Mouse (Mus musculus) kidney, embryonic 15.5 days (tissue): ENCODE results near the gene Pik3ap1. TPM values are rescaled to one million over a fixed set of nuclear protein-coding genes. Genes with fewer than 3 reads are reported as not detected.

ENCODE experiments used
- ATAC-seq: fragments of 200-750 bp; cut with Nextera tagmentation; replicated peaks from 2 replicates; pipeline ENCODE4 v1.8.0; 2017; ENCODE audit warnings: moderate TSS enrichment; ENCODE audit not compliant: low FRiP score
- H3K27ac ChIP-seq: fragments of 300-500 bp; sonication (generic); 2 replicates; pipeline ENCODE4 v1.5.1; 2015; ENCODE audit warnings: mild to moderate bottlenecking, inconsistent platforms
- H3K27me3 ChIP-seq: fragments of 300-500 bp; sonication (generic); 2 replicates; pipeline ENCODE4 v1.6.1; 2015; ENCODE audit warnings: inconsistent platforms
- H3K36me3 ChIP-seq: fragments of 300-500 bp; sonication (generic); 2 replicates; pipeline ENCODE4 v1.6.1; 2015; ENCODE audit warnings: inconsistent platforms
- H3K4me1 ChIP-seq: fragments of 300-500 bp; sonication (generic); 2 replicates; pipeline ENCODE4 v1.6.1; 2015; ENCODE audit warnings: inconsistent platforms
- H3K4me2 ChIP-seq: fragments of 300-500 bp; sonication (generic); 2 replicates; pipeline ENCODE4 v1.6.1; 2015; ENCODE audit warnings: moderate library complexity, mild to moderate bottlenecking, inconsistent platforms
- H3K4me3 ChIP-seq: fragments of 300-500 bp; sonication (generic); replicated peaks from 2 replicates; pipeline ENCODE4 v1.5.1; 2015; ENCODE audit warnings: mild to moderate bottlenecking, inconsistent platforms
- H3K9ac ChIP-seq: fragments of 300-500 bp; sonication (generic); 2 replicates; pipeline ENCODE4 v1.6.1; 2015; ENCODE audit warnings: mild to moderate bottlenecking, inconsistent platforms
- H3K9me3 ChIP-seq: fragments of 300-500 bp; sonication (generic); replicated peaks from 2 replicates; pipeline ENCODE4 v1.6.1; 2016; ENCODE audit warnings: inconsistent platforms
- WGBS: fragments of 180-500 bp; shearing (Covaris S2); methylation state at CpG from one replicate; pipeline ENCODE4 v1.1.7; 2015; ENCODE audit warnings: mixed read lengths; 5-methylcytosine and 5-hydroxymethylcytosine counted together
- polyA plus RNA-seq: library from polyadenylated mRNA; unstranded; fragments of >200 nt; fragmentation: Nextera tagmentation; extraction: Ambion mirVana; gene quantifications from 2 replicates; pipeline ENCODE4 v1.2.1, GENCODE M21; 2015

Gene Pik3ap1
- polyA plus RNA-seq, 1 experiment from 2014 or later = 2.2 TPM

- no peak overlapping the region for H3K27ac ChIP-seq
- no peak overlapping the region for H3K4me3 ChIP-seq
- H3K27me3 ChIP-seq = no peaks in the 10 kb centered on the region
- ATAC-seq = no peak
- no peaks in the 10 kb centered on the region for H3K9me3 ChIP-seq
- H3K4me2 ChIP-seq = no peak overlapping the region
- 89% methylated on average over 16 of the region's 16 CpGs for WGBS
- H3K9ac ChIP-seq = no peak overlapping the region
- H3K36me3 ChIP-seq = no peaks in the 10 kb centered on the region
- H3K4me1 ChIP-seq = no peaks in the 10 kb centered on the region
Observed at GRCm38 (mm10) chr19:41366192-41366853, 18.6 kb downstream of the Pik3ap1 start.

GRCm38 (mm10) chr19:41365570-41365969 is 19.3 kb downstream of the Pik3ap1 start:
- Histone ChIP-seq H3K9ac (no peak overlapping the region), H3K9me3 (no peaks in the 10 kb centered on the region), H3K36me3 (no peaks in the 10 kb centered on the region), H3K4me3 (no peak overlapping the region), H3K27ac (no peak overlapping the region), H3K4me2 (no peak overlapping the region), H3K4me1 (no peaks in the 10 kb centered on the region), H3K27me3 (no peaks in the 10 kb centered on the region)
- WGBS = 81% methylated on average over 5 of the region's 5 CpGs
- no peak for ATAC-seq

- no peak overlapping the region for H3K27ac ChIP-seq
- H3K9me3 ChIP-seq = no peaks in the 10 kb centered on the region
- no peaks in the 10 kb centered on the region for H3K4me1 ChIP-seq
- no peaks in the 10 kb centered on the region for H3K36me3 ChIP-seq
- H3K4me2 ChIP-seq = no peak overlapping the region
- 68% methylated on average over 3 of the region's 3 CpGs for WGBS
- H3K4me3 ChIP-seq = no peak overlapping the region
- no peaks in the 10 kb centered on the region for H3K27me3 ChIP-seq
- no peak for ATAC-seq
- H3K9ac ChIP-seq = no peak overlapping the region
Observed at GRCm38 (mm10) chr19:41364509-41364908, 20.4 kb downstream of the Pik3ap1 start.

- WGBS = 84% methylated on average over 2 of the region's 2 CpGs
Observed at GRCm38 (mm10) chr19:41362963-41363362, 21.9 kb downstream of the Pik3ap1 start.

GRCm38 (mm10) chr19:41360459-41360858 is 24.4 kb downstream of the Pik3ap1 start:
- no peak for ATAC-seq
- no peak overlapping the region for H3K27ac ChIP-seq
- 11% methylated on average over 2 of the region's 2 CpGs for WGBS

More at GRCm38 (mm10) chr19:41362963-41363362, 21.9 kb downstream of the Pik3ap1 start:
- ATAC-seq = no peak
- H3K4me3 ChIP-seq = no peak overlapping the region
- H3K36me3 ChIP-seq = no peaks in the 10 kb centered on the region
- no peaks in the 10 kb centered on the region for H3K4me1 ChIP-seq
- H3K9me3 ChIP-seq = no peaks in the 10 kb centered on the region
- H3K27me3 ChIP-seq = no peaks in the 10 kb centered on the region
- H3K9ac ChIP-seq = no peak overlapping the region
- H3K27ac ChIP-seq = no peak overlapping the region
- H3K4me2 ChIP-seq = no peak overlapping the region

GRCm38 (mm10) chr19:41354287-41354951 is 30.5 kb downstream of the Pik3ap1 start:
- no peaks in the 10 kb centered on the region for H3K36me3 ChIP-seq
- no peaks in the 10 kb centered on the region for H3K4me1 ChIP-seq
- no peaks in the 10 kb centered on the region for H3K9me3 ChIP-seq
- 88% methylated on average over 17 of the region's 17 CpGs for WGBS
- H3K27me3 ChIP-seq = no peaks in the 10 kb centered on the region
- no peak overlapping the region for H3K27ac ChIP-seq
- no peak overlapping the region for H3K4me3 ChIP-seq
- H3K9ac ChIP-seq = no peak overlapping the region
- ATAC-seq = no peak
- no peak overlapping the region for H3K4me2 ChIP-seq

More at GRCm38 (mm10) chr19:41360459-41360858, 24.4 kb downstream of the Pik3ap1 start:
- no peak overlapping the region for H3K4me3 ChIP-seq
- H3K9ac ChIP-seq = no peak overlapping the region
- no peaks in the 10 kb centered on the region for H3K4me1 ChIP-seq
- H3K27me3 ChIP-seq = no peaks in the 10 kb centered on the region
- no peaks in the 10 kb centered on the region for H3K9me3 ChIP-seq
- no peaks in the 10 kb centered on the region for H3K36me3 ChIP-seq
- H3K4me2 ChIP-seq = no peak overlapping the region

GRCm38 (mm10) chr19:41349624-41350023 is 35.3 kb downstream of the Pik3ap1 start:
- H3K9ac ChIP-seq = no peak overlapping the region
- H3K9me3 ChIP-seq = no peaks in the 10 kb centered on the region
- no peak overlapping the region for H3K27ac ChIP-seq
- no peak for ATAC-seq
- H3K36me3 ChIP-seq = no peaks in the 10 kb centered on the region
- no peak overlapping the region for H3K4me3 ChIP-seq
- 93% methylated on average over 3 of the region's 3 CpGs for WGBS
- 0 out of 2 replicates have a peak, but pooled peaks cover 4% of the 10 kb centered on the region for H3K4me1 ChIP-seq
- no peak overlapping the region for H3K4me2 ChIP-seq
- no peaks in the 10 kb centered on the region for H3K27me3 ChIP-seq

- no peak overlapping the region for H3K4me3 ChIP-seq
- WGBS = 92% methylated on average over 3 of the region's 3 CpGs
- H3K36me3 ChIP-seq = no peaks in the 10 kb centered on the region
- H3K27ac ChIP-seq = no peak overlapping the region
- no peak for ATAC-seq
- H3K27me3 ChIP-seq = no peaks in the 10 kb centered on the region
- 0 out of 2 replicates have a peak, but pooled peaks cover 4% of the 10 kb centered on the region for H3K4me1 ChIP-seq
- H3K9ac ChIP-seq = no peak overlapping the region
- H3K9me3 ChIP-seq = no peaks in the 10 kb centered on the region
- no peak overlapping the region for H3K4me2 ChIP-seq
Observed at GRCm38 (mm10) chr19:41348161-41348560, 36.7 kb downstream of the Pik3ap1 start.

GRCm38 (mm10) chr19:41347326-41347725 is 37.6 kb downstream of the Pik3ap1 start:
- H3K4me2 ChIP-seq = no peak overlapping the region
- no peaks in the 10 kb centered on the region for H3K36me3 ChIP-seq
- H3K9me3 ChIP-seq = no peaks in the 10 kb centered on the region
- H3K27ac ChIP-seq = no peak overlapping the region
- H3K27me3 ChIP-seq = no peaks in the 10 kb centered on the region
- no peak for ATAC-seq
- H3K4me3 ChIP-seq = no peak overlapping the region
- no peak overlapping the region for H3K9ac ChIP-seq
- 64% methylated on average over 4 of the region's 4 CpGs for WGBS
- H3K4me1 ChIP-seq = 0 out of 2 replicates have a peak, but pooled peaks cover 4% of the 10 kb centered on the region

- no peak overlapping the region for H3K4me2 ChIP-seq
- no peak for ATAC-seq
- H3K36me3 ChIP-seq = no peaks in the 10 kb centered on the region
- no peaks in the 10 kb centered on the region for H3K27me3 ChIP-seq
- no peak overlapping the region for H3K9ac ChIP-seq
- no peak overlapping the region for H3K27ac ChIP-seq
- WGBS = 62% methylated on average over 11 of the region's 11 CpGs
- 0 out of 2 replicates have a peak, but pooled peaks cover 4% of the 10 kb centered on the region for H3K4me1 ChIP-seq
- H3K9me3 ChIP-seq = no peaks in the 10 kb centered on the region
- no peak overlapping the region for H3K4me3 ChIP-seq
Observed at GRCm38 (mm10) chr19:41346099-41346850, 38.6 kb downstream of the Pik3ap1 start.

- no peak overlapping the region for H3K4me3 ChIP-seq
- H3K9ac ChIP-seq = no peak overlapping the region
- H3K36me3 ChIP-seq = no peaks in the 10 kb centered on the region
- 0 out of 2 replicates have a peak overlapping the region, but pooled peaks have one; percentile 29 for H3K27ac ChIP-seq
- no peaks in the 10 kb centered on the region for H3K27me3 ChIP-seq
- H3K4me1 ChIP-seq = 0 out of 2 replicates have a peak, but pooled peaks cover 4% of the 10 kb centered on the region
- H3K9me3 ChIP-seq = no peaks in the 10 kb centered on the region
- H3K4me2 ChIP-seq = no peak overlapping the region
- ATAC-seq = no peak
- 49% methylated on average over 11 of the region's 11 CpGs for WGBS
Observed at GRCm38 (mm10) chr19:41345028-41345741, 39.7 kb downstream of the Pik3ap1 start.
